Mouse (Mus musculus) cerebellum, adult 8-10 months (tissue): ENCODE measurements around the gene Sae1.

Experiments
- DNase-seq: peaks from one replicate; pipeline ENCODE4 v3.0.0; 2022

The Sae1 gene

DNA sequence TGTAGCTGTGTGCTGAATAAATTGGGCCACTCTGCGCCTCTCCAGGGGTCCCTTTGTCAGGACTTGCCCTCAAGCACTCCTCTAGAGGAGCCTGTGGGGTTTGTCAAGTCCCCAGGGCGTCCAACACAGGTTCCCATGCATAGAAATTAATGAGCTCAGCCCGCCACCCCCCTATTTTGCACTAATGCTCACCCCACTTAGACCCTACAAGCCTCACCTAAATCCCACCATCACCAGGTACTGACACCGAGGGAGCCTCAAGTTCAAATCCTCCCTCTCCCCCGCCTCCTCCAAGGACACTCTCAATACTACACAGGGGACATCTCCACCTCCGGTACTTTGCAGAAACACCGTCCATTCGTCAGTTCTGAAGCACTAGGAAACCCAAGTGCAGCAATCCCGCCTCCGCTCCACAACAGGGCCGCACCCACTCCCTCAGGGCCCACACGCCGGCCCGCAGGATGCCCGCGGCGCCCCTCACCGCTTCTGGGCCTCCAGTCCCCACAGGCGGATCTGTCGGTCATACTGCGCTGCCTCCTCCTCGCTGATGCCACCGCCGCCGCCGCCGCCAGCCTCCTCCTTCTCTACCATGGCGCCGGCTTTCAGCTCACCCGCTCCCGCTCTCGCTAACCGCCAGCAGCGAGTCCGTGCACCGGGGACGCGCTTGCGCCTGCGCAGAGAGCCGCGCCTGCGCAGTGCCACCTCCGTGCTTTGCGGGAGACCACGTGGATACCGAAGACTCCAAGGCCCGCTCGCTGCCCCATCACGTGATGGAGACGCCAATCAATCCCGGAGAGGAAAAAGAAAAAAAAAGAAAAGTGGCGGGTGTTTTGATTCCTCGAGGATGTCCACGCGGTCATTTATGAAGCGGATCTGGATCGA lies at the start of gene Sae1:
Sae1 (minus strand) TSS at position 647 of the 882 bp plus-strand sequence.
- peak; percentile 94 for DNase-seq

DNA sequence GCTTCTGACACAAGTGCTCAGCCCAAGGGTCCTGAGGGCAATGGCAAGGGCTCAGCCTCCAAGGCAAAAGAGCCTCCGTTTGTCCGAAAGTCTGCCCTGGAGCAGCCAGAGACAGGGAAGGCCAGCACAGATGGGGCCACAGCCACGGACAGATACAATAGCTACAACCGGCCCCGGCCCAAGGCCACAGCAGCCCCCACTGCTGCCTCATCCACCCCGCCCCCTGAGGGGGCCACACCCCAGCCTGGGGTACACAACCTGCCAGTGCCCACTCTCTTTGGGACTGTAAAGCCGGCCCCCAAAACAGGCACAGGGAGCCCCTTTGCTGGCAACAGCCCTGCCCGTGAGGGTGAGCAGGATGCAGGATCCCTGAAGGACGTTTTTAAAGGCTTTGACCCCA lies 47.5 kb upstream of the Sae1 start:
- DNase-seq, result no peak

DNA sequence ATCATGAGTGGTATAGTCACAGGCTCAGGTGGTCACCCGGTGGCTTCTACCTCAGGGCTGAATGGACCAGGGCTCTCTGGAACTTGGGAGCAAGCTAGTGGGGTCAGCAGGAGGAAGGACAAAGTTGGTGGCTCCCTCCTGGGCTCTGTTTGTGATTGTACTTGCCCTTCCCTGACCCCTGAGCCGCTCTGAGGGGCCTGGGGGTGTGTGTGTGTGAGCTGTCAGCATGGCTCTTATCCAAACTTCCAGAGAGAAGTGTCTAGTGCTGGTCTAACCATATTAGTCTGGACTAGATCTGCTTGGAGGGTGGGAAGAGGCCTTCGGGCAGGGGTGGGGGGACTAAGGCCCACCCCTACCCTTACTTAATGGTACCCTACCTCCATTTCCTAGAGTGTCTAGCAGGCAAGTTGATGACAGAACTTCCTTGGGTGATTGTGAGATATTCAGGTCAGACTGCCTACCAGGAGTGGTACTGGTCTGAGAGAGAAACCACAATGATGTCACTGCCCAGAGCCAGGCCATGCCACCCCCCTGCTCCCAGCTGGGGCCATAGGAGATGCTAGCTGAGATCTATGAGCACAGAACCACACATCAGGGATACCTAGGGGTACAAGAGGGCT lies 45.9 kb upstream of the Sae1 start:
- DNase-seq, result no peak

DNA sequence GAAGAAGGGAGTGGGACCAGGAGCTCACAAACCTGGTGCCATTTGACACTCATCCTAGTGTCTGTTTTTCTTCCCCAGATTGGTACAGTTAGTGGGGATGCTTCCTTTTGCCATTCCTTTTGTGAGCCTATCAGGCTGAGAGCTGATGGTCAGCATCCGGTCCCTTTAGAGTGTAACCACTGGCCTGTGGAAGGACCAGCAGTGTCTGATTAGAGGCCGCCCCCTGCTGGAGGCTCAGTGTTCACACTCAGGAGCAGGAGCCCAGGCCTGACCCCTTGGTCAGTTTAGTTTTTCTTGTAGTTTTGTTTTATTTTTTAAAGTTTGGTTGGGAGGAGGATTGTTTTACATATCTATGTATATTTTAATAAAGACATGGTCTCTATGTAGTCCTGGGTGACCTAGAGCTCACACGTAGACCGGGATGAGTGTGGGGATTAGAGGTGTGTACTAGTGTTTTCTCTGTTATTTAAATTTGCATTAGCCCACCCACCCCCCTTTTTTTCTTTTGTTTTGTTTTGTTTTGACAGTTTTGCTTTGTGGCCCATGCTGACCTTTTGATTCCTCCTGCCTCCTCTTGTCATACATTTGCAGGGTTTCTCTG lies 38.6 kb upstream of the Sae1 start:
- DNase-seq, result peak; percentile 74

DNA sequence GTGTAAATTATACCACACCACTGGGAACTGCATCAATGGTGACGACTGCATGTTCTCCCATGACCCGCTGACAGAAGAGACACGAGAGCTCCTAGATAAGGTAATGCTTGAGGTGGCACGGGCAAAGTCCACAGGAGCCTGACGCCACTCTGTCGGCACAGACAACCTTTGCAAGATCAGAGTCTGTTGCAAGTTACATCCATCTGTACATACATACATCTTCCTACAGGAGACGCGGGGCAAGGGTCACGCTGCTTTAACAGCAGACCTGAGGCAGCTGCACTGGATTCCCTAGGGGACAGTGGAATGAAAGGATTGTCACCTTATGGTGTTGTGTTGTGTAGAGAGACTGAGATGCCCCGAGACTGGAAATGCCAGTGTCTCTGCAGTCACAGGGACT lies 38.1 kb upstream of the Sae1 start:
- DNase-seq, result no peak

DNA sequence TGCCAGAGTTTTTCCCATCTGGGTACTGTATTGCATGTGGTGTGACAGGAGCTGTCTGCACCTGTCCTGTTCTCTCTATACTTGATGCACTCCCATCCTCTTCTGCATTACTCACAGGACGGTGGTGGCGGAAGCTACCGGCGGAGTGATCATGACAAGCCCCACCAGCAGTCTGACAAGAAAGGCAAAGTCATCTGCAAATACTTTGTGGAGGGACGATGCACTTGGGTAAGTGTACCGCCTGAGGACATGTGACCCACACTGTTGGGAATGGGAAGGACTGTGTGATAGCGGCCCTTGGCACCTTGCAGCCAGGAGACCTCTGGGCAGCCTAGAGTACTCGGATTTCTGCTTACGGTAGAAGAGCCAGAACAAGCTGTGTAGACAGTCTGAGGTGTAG lies 36.1 kb upstream of the Sae1 start:
- no peak for DNase-seq

DNA sequence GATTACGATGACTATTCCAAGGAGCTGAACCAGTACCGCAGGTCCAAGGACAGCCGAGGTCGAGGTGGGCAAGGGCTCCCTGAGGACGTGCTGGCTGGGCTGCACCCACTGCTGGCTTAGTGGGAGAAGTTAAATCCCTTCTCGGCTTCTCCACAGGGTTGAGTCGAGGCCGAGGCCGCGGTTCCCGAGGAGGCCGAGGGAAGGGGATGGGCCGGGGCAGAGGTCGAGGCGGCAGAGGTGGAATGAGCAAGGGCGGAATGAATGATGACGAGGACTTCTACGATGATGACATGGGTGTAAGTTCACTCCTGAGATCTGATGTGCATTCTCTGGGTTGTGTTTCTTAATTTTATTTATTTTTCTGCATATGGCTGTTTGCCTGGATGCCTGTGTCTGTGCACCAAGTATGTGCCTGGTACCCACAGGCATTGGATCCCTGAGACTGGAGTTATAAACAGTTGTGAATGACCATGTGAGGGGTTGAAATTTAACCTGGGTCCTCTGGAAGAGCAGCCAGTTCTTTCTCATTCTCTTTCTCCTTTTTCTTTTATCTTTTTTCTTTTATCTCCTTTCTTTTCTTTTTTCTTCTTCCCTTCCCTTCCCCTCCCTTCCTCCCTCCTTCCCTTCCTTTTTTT lies 34.7 kb upstream of the Sae1 start:
- DNase-seq, result no peak

DNA sequence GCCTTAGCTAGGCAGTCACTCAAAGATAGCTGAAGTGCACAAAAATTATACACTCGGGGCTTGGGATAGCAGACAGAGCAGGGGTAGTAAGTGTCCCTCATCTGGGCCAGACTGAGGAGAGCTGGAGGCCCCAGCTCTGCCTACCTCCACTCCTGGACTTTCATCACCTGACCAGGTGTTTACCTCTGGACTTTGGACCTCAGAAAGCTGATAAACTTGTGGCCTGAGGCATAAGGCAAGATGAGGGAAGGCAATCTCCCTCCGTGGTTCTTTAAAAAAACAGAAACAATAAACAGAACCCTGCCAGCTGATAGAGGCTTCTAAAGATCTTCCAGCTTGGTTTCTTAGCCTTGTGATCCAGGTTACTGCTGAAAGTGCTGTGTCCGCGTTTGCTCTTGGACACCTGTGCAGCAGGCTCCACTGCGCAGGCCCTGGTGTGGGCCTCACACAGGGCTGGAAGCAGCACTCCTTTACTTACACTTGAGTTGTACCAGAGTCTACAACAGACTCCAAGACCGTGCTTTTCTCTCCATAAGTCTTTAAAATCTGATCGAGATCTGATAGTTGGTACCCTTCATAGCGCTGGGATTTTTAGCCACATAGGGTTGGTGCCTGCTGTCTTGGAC lies 33.0 kb upstream of the Sae1 start:
- no peak for DNase-seq

DNA sequence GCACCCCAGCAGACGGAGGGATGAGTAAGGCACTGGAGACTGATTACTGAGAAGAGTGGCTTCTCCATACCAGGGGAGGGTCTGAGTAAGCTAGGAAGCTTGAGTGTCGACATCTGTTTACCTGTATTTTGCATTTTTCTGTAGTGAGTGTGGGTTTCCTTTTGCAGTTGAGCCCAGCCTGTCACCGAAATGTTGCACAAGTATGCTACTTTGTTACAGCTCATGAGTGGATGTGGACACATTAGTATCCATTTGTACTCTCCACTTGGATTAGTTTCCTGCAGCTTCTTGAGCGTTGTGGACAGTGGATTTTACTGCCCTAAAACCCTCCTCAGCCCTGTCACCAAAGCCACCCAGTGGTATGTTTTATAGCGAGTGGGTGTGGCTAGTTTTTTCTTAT lies 31.1 kb upstream of the Sae1 start:
- no peak for DNase-seq

DNA sequence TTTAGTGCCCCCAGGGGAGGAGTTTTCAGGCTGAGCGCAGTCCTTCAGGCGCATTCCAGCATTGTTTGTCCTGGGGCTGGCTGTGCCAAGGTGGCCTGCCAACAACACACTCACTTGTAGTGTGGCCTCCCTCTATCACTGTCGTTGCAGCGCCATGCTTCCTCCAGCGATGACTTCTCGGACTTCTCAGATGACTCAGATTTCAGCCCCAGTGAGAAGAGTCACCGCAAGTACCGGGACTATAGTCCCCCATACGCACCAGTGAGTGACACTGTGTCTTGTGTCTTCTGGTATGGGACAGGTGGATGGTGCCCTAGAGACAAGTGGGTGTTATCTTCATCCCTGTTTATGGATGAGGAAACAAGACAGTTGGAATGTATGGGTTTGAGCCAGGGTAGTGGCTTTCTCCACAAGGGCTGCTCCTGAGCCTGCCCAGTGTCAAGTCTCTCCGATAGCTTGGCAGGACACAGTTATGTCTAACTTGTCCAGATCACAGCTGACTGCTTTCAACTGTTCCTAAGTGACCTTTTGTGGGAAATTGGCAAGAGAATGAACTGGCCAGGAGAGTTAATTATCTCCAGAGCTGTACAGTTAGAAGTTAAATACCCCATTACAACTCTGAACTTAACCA lies 29.6 kb upstream of the Sae1 start:
- DNase-seq, result no peak

DNA sequence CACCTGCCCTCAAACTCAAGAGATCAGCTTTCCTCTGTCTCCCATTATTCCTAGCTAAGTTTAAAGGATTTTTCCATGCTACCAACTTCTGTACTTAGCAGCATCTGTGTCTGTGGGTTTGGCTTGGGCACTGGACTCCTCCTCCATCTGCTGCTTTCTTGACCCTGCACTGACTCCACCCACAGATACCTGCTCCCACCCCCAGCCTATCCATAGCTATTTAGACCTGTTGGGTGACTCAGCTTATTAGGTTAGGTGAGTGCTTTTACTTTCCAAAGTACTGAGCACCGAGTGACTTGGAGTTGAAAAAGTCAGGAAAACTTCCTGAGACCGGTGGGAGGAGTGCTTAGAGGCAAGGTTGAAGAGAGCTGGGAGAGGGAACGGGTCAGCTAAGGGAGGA lies 27.8 kb upstream of the Sae1 start:
- DNase-seq, result no peak

DNA sequence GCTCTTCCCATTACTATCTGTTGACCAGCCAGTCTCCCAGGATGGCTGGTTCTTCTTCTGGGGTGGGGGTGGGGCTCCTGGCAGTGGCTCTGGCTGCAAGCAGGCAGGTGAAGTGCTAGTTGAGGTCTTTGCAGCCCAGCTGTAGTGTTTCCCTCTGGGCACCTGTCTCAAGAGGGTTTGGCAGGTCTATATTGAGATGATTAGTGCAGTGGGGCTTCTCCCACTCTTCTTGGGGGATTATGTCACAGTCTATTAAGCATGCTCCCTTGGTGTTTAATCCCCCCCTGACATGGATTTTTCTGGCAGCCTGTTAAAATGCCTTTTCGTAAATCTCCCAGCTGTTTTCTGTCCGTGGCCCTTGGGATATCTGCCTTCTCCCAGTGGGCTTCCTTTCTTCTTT lies 25.3 kb upstream of the Sae1 start:
- DNase-seq, result no peak

DNA sequence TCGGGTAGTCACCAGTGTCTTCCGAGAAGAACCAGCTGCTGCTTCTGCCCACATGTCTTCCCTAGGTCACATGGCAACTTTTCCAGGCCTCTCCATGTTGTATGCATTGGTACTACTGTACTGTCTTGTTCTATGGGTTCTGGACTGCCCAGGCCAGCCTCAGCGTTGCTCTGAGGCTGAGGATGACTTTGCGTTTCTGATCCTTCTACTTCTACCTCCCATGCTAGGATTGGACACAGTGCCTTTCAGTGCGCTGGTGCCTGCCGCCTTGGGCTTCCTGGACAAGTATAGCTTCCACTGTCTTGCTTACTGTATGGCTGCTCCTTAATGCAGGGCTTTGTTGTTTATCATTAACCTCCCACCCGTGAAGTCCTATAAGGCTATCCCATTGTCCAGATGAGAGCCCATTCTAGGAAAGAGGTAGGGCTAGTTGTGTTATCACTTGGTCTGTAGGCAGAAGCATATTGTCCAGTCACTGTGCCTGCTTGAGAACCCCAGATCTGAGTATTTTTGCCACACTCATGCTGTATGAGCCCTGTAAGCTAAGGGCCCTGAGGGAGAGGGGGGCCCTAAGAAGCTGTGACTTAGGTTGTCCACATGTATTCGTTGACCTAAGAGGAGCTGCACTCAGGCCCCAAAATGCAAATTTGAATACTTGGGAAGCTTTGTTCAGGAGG lies 24.8 kb upstream of the Sae1 start:
- no peak for DNase-seq

DNA sequence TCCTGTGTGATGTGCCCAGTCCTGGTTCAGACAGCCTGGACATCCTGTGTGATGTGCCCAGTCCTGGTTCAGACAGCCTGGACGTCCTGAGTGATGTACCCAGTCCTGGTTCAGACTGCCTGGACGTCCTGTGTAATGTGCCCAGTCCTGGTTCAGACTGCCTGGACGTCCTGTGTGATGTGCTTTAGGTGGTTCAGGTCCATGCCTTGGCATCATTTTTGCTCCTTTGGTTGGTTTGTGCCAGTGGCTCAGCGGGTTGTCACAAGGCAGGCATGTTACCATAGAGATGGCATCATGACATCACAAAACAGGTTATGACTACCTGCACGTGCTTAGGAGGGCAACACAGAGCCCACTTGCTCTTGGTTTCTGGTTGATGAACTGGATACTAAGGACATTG lies 23.5 kb upstream of the Sae1 start:
- no peak for DNase-seq

DNA sequence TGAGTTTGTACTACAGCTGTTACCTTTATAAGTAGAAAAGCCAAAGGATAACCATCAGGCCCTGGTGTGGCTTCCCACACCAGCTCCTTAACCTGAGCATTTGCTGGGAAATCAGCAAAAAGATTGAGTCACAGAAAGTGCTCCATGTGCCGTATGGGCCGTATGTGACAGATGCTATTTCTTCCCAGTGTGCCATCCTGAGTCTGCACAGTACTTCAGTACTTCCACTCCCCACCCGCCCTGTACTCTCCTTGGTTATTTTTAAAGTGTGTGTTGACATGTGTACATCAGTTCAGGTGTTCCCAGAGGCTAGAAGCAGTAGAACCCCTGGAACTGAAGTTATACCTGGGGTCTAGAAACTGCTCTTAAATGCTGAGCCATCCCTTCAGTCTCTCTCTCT lies 19.4 kb upstream of the Sae1 start:
- DNase-seq, result no peak

DNA sequence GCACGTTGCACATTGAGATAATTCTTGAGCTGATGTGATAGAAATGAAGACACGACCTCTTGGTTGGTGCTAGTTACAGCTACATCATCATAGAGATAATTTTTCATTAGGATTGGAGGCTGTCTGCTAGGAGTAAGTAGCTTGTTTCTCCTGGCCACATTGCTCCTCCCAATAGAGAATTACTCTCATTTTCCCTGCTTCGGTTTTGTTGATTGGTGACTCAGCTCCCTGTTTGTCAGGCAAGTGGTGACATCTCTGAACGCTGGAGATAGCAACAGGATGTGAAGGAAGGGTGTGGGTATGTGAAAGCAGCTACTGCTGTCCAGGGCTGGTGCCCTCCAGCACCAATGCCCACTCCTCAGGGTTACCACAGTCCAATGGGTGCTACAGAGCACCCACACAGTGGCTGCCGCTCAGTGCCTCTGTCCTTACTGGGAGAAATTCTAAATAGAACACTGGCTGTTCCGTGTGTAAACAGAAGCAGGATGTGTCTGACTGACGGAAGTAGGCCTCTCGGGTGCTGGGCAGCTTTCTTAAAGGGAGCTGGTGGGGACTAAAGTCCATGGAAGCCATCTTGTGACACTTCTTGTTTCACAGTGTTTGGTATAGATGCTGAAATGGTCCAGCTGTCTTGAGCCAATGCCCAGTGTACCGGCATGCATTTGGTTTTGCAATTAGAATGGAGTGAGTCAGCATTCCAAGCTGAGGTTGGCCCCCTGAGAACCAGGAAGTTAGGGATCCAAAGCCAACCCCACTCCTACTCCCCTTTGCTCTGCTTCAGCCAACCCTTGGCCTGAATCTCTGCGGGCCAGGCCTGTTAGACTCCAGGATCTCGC lies 18.1 kb upstream of the Sae1 start:
- DNase-seq, result no peak

DNA sequence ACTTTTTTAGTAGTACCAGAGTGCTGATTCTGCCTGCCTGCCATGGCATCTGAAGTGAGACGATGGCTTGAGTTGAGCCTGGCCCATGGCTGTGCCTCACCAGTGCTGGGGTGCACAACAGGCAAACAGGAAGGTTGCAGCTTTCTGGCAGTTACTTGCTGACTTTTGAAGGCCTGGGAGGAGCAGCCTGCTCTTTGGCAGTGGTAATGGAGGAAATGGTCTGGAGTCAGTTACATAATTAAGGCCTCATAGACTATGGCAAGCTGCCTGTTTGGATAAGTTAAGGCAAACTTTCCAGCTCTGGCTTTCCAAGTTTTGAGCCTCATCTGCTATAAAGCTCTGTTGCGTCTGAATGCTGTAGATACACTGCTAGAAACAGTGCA lies 17.5 kb upstream of the Sae1 start:
- DNase-seq, result no peak

DNA sequence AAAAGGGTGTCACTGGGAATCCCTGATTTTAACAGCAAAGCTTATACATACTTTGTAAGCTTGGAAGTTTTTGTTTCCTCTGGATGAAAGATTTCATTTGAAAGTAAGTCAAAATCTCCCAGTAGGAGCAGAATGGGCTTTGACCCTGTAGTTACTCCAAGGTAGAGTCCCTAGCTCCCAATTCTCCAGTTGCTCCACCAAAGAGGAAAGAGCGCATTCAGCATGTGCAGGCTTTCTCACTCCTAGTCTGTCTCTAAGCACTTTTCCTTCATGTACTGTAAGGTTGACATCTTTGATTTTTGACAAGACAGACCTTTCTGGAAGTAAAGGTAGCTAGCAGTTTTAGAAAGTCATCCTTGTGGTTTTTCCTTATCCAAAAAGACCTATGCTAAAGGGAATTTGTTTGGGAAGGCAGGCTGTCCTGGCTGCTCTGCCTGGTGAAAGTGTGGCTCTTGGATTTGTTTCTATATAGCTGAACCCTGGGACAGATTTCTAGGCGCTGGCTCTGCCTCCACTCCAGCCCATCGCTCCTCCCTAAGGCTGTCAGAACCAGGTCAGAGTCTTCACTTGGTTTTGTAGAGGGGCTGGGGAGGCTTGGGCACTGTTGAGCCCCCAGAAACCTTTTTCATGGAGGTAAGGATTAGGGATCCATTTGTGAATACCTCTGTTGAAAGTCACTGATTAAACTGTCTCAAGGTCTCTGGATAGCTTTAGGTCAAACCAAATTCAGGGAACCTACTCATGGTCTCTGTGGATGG lies 16.9 kb upstream of the Sae1 start:
- DNase-seq, result no peak

DNA sequence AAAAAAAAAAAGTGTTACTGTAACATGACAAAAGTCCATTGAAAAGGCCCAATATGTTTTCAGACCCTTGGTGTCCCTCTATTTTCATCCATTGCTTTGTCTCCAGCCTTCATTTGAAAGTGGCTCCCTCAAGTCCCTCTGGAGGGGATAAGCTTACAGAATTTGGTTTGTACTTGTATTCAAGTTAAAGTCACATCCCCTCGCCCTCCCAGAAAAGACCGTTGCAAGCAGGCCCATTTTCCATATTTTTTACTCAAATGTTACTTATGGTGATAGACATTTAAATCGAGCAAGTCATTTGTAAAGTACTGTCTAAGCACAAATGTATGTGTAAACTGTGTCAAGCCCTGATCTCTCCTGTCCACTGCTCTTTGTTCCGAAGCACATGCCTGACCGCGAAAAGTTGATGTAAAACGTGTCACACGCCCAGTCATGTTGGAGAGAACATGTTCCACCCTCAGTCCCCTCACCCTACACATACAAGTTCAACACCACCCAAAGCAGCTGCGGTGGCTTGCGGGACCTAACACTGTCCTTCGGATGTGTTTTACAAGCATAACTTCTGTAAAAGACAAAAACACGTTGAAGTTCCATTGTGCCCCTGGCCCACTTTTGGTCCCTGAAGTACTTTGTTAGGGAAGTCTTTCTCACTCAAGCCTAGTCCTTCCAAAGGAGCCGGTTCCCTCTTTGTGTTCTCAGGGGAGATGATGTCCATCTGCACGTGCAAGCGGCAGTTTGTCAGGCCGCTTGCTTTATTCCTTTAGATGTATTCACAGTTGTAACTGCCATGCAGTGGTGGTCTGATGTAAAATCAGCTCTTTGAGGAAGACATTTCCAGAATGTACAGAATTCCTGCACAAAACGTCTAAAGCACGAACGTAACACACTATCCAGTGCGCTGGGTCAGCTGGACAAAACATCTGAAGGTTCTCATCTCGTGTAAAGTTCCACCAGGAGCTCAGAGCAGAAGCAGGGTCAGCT lies 15.7 kb upstream of the Sae1 start:
- no peak for DNase-seq
